In the genomic region with DNA sequence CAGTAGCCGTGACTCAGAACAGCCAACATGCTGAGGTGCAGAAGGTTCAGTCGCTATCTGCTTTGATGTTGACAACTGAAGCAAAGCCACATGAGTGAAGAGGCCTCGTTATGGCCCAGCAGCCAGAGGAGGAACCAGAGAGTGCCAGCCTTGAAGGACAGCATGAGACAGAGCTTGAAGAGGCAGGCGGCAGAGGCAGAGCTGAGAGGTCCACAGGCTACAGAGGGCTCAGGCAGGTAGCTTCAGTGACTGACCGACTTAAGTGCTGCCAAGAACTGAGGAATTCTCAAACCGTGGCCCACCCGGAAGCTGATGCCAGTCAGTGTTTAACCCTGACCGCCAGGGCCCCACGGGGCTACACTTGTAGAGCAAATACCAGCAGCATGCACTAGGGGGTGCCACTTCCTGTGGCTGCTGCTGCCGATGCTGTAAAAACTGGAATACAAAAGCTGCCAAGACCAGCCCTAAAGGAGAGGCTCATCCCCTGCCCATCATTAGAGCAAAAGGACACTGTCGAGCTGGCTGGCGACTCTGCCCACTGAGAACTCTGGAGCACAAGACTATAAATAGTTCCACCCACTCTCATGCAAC, we compare ENCODE assay signal across 8 mouse cellular contexts. TPM values are rescaled to one million over a fixed set of nuclear protein-coding genes. Genes with fewer than 3 reads are reported as not detected.
DNase-seq lines count a peak whose midpoint lies in the region; ATAC-seq lines count a peak whose summit lies in the region.
"Had no signal": no experiment of that assay in that cellular context is flagged by ENCODE, and none has a peak within 500 bp of the region (broad histone marks: within the 10 kb centered on the region; RNA-seq: fewer than 3 reads in every experiment).

No protein-coding gene starts in this region.

- no peaks in the 10 kb centered on the region for H3K4me1 ChIP-seq in liver, embryonic 11.5 days (replicated peaks; ENCODE audit: control insufficient read depth, insufficient read depth, low read length)
- H3K4me1 ChIP-seq in lung, embryonic 16.5 days (replicated peaks; ENCODE audit: control insufficient read depth, insufficient read depth, low read length) = no peaks in the 10 kb centered on the region; the same call in 1 of the 2 replicates

- peak; percentile 34 for DNase-seq in liver
- no peak for DNase-seq in liver, embryonic 11.5 days (ENCODE audit: low spot score)
- DNase-seq in Muller cell, postnatal 12 days (ENCODE audit: inconsistent ontology term) = peak; percentile 53
- peak; percentile 59 to 78 for DNase-seq in cerebellum, adult 18-20 months
- DNase-seq in heart, postnatal 4 days = peak; percentile 73
- peak; percentile 24 to 57 for DNase-seq in spleen, postnatal 14 days (ENCODE audit: low spot score in 2 of 2)

- no peak overlapping the region for H3K9ac ChIP-seq in liver, embryonic 11.5 days (ENCODE audit: low read depth, low read length)
- no peak overlapping the region for H3K9ac ChIP-seq in lung, embryonic 16.5 days (ENCODE audit: low read length)

- H3K36me3 ChIP-seq in liver, embryonic 11.5 days (ENCODE audit: control insufficient read depth, insufficient read depth, low read length) = no peaks in the 10 kb centered on the region
- no peaks in the 10 kb centered on the region for H3K36me3 ChIP-seq in lung, embryonic 16.5 days (ENCODE audit: control insufficient read depth, insufficient read depth, low read length)

- H3K27me3 ChIP-seq in liver, embryonic 11.5 days (replicated peaks; ENCODE audit: control insufficient read depth, insufficient read depth, low read length) = no peaks in the 10 kb centered on the region
- H3K27me3 ChIP-seq in lung, embryonic 16.5 days (ENCODE audit: control insufficient read depth, insufficient read depth, low read depth, low read length) = no peaks in the 10 kb centered on the region

- no peak overlapping the region for H3K4me2 ChIP-seq in liver, embryonic 11.5 days
- no peak overlapping the region for H3K4me2 ChIP-seq in lung, embryonic 16.5 days (ENCODE audit: low read depth, low read length)

- ATAC-seq in liver, embryonic 11.5 days (replicated peaks; ENCODE audit: low FRiP score) = no peak
- ATAC-seq in lung, embryonic 16.5 days (ENCODE audit: low read depth) = peak; percentile 49

- WGBS in liver, embryonic 11.5 days = 65% methylated on average over 12 of the region's 12 CpGs
- WGBS in lung, embryonic 16.5 days = 46% methylated on average over 12 of the region's 12 CpGs

- no peaks in the 10 kb centered on the region for H3K9me3 ChIP-seq in liver, embryonic 11.5 days (ENCODE audit: control insufficient read depth, low read length)
- peaks cover 5% of the 10 kb centered on the region; the same call in 1 of the 2 replicates for H3K9me3 ChIP-seq in lung, embryonic 16.5 days (ENCODE audit: control insufficient read depth, low read length)

- no peak overlapping the region for H3K27ac ChIP-seq in liver, embryonic 11.5 days (ENCODE audit: low read depth, low read length)
- H3K27ac ChIP-seq in lung, embryonic 16.5 days (ENCODE audit: low read length) = no peak overlapping the region
- H3K27ac ChIP-seq: macrophage had no signal

- H3K4me3 ChIP-seq in liver, embryonic 11.5 days (ENCODE audit: low read depth, low read length) = no peak overlapping the region
- H3K4me3 ChIP-seq in lung, embryonic 16.5 days (ENCODE audit: low read length) = no peak overlapping the region

RNA-seq across cellular contexts. Expression of a gene that starts 59.1 kb away (rescaled TPM):
- 0.66 and 1.0 TPM in 2 replicates for polyA plus RNA-seq in liver, embryonic 11.5 days (2014; fragmentation: Nextera tagmentation; extraction: Ambion mirVana)
- 1 to 10 TPM; 1.2 to 1.3 TPM for total RNA-seq in heart, postnatal 4 days (2021)
- polyA plus RNA-seq in lung, embryonic 16.5 days (2015; fragmentation: Nextera tagmentation; extraction: Ambion mirVana) = 6.7 and 6.8 TPM in 2 replicates
- polyA plus RNA-seq: macrophage had no signal
